ENCODE assay signal across 8 mouse cellular contexts in genomic region chr5:144794687-144795086, GRCm38 (mm10). TPM values are rescaled to one million over a fixed set of nuclear protein-coding genes. Genes with fewer than 3 reads are reported as not detected.
DNase-seq lines count a peak whose midpoint lies in the region; ATAC-seq lines count a peak whose summit lies in the region.

No protein-coding gene starts in this region.

- ATAC-seq in cerebellum, adult (ENCODE audit: insufficient number of reproducible peaks, low FRiP score, low TSS enrichment) = no peak
- ATAC-seq in megakaryocyte, adult 5-6 weeks (ENCODE audit: poor library complexity, severe bottlenecking) = peak; percentile 61

- peak; percentile 22 for DNase-seq in cerebellum, adult 11-12 months
- peak; percentile 5 for DNase-seq in ovary, postnatal 14 days (ENCODE audit: low spot score)
- no peak for DNase-seq in ovary, postnatal 36 days (ENCODE audit: low spot score)
- DNase-seq in embryo, embryonic 10 days (ENCODE audit: low spot score) = peak; percentile 61
- DNase-seq in kidney, postnatal 4 days = peak; percentile 31 to 43
- DNase-seq in gastrocnemius, postnatal 10 days = no peak

RNA-seq across cellular contexts. Expression of gene Trrap, which starts 27.2 kb away (rescaled TPM):
- total RNA-seq in megakaryocyte, adult 5-6 weeks (2015) = 52.9 and 55.2 TPM in 2 replicates
- 32.1 and 56.3 TPM in 2 replicates for total RNA-seq in megakaryocyte, adult 5-6 weeks (2017)
- 10 to 100 TPM; 42.3 to 59.6 TPM for total RNA-seq in gastrocnemius, postnatal 10 days (2021)

RNA-seq across cellular contexts. Expression of gene Tmem130, which starts 33.1 kb away (rescaled TPM):
- not detected in 2 replicates for total RNA-seq in megakaryocyte, adult 5-6 weeks (2015)
- total RNA-seq in megakaryocyte, adult 5-6 weeks (2017) = not detected in 2 replicates
- total RNA-seq in gastrocnemius, postnatal 10 days (2021) = under 1 TPM; 0.14 to 0.45 TPM

Comparison
In these comparisons a context has a peak if more than half of its experiments do, and no peak if none do; other contexts are left out.
1. DNase-seq: peak in cerebellum, adult 11-12 months (single experiment), ovary, postnatal 14 days (single experiment), embryo, embryonic 10 days (single experiment) and kidney, postnatal 4 days (2 of 2); none in ovary, postnatal 36 days (single experiment) and gastrocnemius, postnatal 10 days (single experiment).